Mouse (Mus musculus) layer of hippocampus, adult 2 months (tissue): Measurements from ENCODE around the gene Asb17. TPM values are rescaled to one million over a fixed set of nuclear protein-coding genes. Genes with fewer than 3 reads are reported as not detected.
"Not testable (repeated sequence)": the region's sequence is repeated elsewhere in the genome, so short reads cannot be mapped to it uniquely, and the experiment has no call there.

ENCODE experiments used
- DNase-seq, 2 experiments: peaks; one replicate each; pipeline ENCODE4 v3.0.0; 2022; ENCODE audit warnings: low spot score in 2 of 2
- H3K27ac ChIP-seq: fragments of 200-600 bp; 2 replicates; pipeline ENCODE4 v1.8.1; 2022
- H3K4me3 ChIP-seq: fragments of 200-600 bp; 2 replicates; pipeline ENCODE4 v1.8.1; 2022; ENCODE audit warnings: mild to moderate bottlenecking
- CTCF ChIP-seq: fragments of 200-600 bp; conservative IDR thresholded peaks from 2 replicates; pipeline ENCODE4 v1.8.1; 2022; ENCODE audit warnings: antibody characterized with exemption, mild to moderate bottlenecking, moderate library complexity
- total RNA-seq, 2 experiments: library from RNA; stranded (reverse); gene quantifications; 2 replicates each; pipeline ENCODE4 v1.2.3; 2021

The Asb17 gene
- total RNA-seq, 2 experiments from 2014 or later, result not detected

DNA sequence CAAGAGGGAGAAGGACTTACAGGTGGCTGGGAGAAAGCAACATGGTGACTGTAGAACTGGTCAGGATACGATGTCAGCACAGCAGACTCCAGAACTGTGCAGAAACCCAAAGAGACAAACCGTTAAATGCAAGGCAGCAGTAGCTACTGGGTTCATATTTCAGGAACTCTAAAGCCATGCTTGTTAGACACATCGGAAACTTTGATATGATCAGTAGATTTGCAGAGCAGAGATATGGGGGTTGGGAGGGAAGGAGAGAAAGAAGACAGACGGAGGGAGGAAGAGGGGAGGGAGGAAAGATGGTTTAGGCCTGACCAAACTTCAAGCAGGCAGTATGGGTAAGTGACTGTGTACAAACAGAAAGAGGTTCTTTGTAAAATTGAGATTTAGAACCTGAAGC, 6.4 kb upstream of the Asb17 start:
- no peak for TF ChIP-seq CTCF
- no peak overlapping the region for H3K4me3 ChIP-seq

DNA sequence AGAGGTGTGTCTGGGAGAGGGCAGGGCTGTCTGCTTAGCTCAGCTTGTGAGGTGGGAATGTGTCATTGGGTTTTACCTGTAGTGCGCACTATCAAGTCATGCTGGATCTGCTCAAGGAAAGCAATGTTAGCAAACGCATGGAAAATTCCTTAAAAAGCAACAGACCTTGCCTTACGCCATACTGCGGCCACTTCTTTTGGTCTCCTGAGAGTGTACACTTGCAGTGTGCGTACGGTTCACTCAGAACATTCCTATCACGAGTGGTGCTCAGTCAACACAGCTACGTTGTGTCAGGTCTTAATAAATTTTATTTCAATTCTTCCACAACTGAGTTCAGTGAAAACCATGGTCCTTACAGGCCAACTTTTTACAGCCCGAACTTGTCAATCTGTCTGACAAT, 748 bp downstream of the Asb17 start:
- H3K27ac ChIP-seq, result no peak overlapping the region
- no peak for TF ChIP-seq CTCF
- DNase-seq, result no peak
- H3K4me3 ChIP-seq, result no peak overlapping the region

More for the DNA sequence above, 6.4 kb upstream of the Asb17 start:
- no peak overlapping the region for H3K27ac ChIP-seq
- no peak for DNase-seq

DNA sequence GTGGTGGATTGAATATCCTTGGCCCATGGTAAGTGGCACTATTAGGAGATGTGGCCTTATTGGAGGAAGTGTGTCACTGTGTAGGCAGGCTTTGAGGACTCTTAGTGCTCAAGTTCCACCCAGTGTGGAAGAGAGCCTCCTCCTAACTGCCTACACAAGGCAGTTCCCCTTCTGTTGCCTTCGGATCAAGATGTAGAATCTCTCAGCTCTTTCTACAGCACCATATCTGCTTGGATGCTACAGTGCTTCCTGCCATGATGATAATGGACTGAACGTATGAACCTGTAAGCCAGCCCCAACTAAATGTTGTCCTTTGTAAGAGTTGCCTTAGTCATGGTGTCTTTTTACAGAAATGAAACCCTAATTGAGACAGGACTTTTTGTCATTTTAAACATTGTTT, 1.5 kb downstream of the Asb17 start:
- Histone ChIP-seq H3K27ac (no peak overlapping the region), H3K4me3 (no peak overlapping the region)
- TF ChIP-seq CTCF, result no peak
- DNase-seq, result no peak

DNA sequence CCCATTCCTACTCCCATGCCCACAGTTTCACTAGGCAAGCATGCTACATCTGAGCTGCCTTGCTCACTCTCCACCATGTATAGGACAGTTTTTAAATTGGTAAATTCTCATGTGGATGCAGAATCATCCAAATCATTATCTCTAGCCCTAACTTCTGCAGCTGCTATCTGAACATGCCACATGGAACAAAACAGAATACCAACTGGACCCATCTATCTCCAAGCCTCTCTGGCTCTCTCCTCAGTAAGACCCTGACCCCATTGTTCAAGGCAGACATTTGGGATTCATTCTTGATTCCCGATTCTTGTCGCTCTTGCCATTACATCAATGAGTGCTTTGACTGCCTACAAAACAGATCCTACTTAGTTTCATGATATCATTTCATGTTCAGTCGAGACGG, 2.1 kb downstream of the Asb17 start:
- H3K4me3 ChIP-seq, result no peak overlapping the region
- no peak for DNase-seq
- no peak for TF ChIP-seq CTCF
- no peak overlapping the region for H3K27ac ChIP-seq

DNA sequence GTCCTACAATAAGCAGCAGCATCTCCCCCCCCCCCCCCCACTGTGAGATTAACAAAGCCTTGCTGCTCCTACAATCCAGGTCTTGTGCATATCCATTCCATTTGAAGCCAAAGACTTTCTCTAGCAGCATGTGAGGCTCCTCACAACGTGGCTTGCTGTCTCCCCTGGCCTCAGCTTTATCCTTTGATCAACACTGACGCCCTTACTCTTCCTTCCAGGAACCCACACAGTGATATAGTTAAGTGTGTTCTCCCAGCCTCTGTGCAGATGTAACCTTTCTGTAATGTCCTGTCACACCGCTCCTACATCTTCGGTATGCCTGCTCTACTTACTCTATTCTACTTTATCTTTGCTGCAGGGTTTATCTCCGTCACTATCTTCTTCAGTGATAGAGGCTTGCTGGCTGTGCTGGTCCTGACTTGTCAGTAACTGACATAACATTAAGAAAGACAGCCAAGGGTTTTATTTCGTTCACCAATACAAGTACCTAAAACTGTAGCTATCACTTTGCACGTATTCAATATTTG, 3.3 kb downstream of the Asb17 start:
- no peak for TF ChIP-seq CTCF
- no peak for DNase-seq
- Histone ChIP-seq H3K4me3 (no peak overlapping the region), H3K27ac (no peak overlapping the region)

DNA sequence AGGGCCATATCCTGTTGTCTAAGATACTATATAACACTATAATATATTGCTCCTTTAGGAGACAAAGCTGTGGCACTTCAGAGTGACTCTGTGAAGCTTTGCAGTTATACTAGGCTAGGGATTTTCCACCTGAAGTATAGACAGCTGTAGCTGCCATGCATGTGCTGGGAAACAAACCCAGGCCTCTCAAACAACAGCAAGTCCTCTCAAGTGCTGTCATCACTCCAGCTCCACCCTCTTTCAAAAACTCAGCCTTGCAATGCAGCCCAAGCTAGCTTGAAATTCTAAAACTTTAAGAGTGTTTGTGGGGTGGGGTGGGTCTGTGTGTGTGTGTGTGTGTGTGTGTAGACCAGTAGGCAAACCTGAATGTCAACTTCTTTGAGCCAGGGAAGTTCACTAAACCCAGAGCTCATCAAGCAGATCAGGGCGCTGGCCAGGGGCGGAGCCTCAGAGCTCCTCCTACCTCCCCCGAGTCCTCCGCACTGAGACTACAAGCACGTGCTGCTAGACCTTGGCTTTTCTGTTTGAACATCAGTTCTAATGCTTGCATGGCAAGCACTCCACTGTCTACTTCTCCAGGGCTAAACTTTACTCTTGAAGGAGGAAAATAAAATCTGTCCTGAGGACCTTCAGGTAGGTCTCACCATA, 5.5 kb downstream of the Asb17 start:
- no peak for DNase-seq
- no peak for TF ChIP-seq CTCF
- no peak overlapping the region for H3K4me3 ChIP-seq
- no peak overlapping the region for H3K27ac ChIP-seq

DNA sequence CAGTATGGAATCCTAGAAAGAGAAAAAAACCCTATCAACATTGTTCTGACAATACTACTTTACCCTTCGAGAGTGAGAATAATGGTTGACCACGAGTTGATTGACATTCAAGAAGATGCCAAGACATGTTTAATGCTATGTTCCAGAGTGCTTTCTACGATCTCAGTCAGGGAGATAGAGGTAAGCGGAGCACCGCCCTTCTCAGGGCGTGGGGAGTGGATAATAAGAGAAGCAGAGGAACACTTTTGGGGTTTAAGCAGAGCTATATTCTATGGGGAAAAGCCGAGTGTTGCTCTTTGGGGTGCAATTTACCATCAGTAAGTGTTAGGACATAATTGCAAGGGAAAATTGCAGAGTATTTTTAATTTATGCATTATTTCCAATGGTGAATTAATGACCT, 6.8 kb downstream of the Asb17 start:
- no peak for TF ChIP-seq CTCF
- Histone ChIP-seq H3K27ac (no peak overlapping the region), H3K4me3 (no peak overlapping the region)
- DNase-seq, result no peak

DNA sequence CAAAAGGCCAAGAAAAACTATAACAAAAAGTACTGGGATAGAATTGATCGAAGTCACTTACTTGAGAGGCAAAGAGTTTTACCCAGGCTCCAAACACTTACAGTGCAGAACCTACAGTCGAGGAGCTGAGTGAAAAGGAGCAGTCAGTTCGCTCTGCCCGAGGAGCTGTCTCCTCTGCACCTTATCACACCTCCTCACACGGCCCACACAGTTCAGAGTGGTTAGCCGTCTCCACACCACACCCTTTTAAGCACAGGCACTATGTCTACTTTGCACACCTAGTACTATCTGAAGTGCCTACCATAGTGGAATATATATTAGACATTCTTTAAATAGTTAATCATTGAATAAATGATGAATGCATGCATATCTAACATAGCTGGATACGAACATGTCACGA, 8.3 kb downstream of the Asb17 start:
- no peak overlapping the region for H3K4me3 ChIP-seq
- TF ChIP-seq CTCF, result no peak
- no peak for DNase-seq

DNA sequence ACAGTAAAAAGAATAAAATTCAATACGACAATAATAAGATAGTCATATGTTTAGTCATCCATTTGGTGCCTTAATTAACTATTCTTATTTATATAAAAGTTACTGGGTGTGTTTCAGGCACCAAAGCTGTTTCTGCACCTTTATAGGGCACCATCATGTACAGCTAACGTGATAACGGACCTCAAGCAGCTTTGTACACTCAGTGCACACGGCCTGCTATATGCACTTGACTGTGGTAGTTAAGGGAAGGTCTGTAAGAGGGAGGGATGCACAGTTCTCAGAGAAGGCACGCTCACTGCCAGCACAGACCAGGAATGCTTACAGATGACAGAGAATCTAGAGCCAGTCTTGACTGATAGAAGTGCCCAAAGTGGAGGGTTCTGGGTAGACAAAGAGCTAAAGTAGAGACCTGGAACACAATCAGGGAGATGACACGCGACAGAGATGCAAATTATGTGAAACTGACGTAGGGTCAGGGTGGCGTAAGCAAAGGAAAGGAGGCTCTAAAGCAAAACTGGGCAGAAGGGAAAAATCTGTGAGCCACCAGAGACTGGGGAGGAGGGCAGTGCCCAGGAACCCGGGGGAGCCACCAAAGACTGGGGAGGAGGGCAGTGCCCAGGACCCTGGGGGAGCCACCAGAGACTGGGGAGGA, 14.5 kb downstream of the Asb17 start:
- no peak for TF ChIP-seq CTCF
- H3K4me3 ChIP-seq, result no peak overlapping the region
- no peak for DNase-seq
- no peak overlapping the region for H3K27ac ChIP-seq

More for the DNA sequence above, 8.3 kb downstream of the Asb17 start:
- H3K27ac ChIP-seq, result no peak overlapping the region

DNA sequence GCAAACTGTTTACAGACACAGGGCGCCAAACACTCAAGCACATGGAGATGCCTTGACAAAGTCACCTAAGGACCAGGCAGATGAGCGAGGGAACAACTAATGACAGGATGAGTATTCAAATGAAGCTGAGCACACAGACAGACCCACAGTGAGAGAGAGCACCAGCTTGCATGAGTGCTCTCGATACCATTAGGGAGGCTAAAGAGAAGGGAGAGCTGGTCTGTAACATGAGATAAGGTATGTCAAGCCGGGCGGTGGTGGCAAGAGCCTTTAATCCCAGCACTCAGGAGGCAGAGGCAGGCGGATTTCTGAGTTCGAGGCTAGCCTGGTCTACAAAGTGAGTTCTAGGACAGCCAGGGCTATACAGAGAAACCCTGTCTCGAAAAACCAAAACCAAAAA, 16.4 kb downstream of the Asb17 start:
- not testable (repeated sequence) for H3K27ac ChIP-seq, DNase-seq, H3K4me3 ChIP-seq

DNA sequence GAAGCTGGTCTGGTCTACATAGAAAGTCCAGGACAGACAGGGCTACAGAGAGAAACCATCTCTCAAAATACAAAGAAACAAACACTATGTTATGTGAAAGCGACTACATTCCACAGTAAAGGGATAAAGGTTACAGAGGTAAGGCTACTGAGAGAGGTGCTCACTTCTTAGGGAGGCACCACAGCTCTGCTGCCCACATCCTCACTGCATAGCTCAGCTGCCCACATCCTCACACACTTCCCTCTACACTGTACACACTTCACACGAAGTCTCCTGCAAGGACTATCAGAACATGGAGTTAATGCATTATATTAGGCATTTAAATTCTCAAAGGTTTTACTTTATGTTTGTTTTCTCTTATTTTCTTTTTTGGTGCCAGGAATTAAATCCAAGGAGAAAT, 19.8 kb downstream of the Asb17 start:
- no peak for DNase-seq
- H3K4me3 ChIP-seq, result no peak overlapping the region
- no peak for TF ChIP-seq CTCF
- no peak overlapping the region for H3K27ac ChIP-seq

DNA sequence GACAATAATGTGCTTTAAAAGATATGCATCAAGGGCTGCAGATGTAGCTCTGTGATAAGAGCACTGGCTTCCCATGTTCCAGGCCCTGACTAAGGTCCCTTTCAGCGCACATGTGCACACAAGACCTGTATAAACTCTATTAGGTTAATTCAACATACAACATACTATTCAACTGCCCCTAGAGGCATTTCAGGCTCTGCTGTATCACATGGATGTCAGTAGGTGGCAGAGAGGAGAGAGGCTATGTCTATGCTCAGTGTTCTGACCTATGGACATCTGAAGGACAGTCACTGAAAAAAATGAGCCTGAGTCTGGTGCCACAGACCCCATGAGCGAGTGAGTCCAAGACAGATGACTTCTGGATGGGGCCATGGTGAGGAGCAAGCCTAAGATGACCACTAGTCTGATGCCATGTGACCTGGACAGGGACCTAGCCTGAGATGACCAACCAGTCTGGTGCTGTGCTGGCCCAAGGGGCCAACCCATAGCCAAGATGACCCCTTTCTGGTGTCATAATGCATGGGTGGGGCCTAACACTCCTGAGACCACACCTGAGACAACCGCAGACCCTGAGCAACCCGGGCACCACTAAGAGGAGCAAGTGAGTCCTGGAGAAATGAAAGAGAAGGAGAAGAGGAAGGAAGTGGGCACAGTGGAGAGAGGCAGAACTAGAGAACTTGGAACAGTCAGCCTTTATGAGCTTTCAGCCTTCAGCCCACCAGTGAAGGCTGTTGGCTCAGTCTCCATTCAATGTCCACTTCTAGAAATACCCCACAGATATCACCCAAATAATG, 20.8 kb downstream of the Asb17 start:
- no peak for DNase-seq
- TF ChIP-seq CTCF, result 0 out of 2 replicates have a peak, but pooled peaks have one; percentile 6
- Histone ChIP-seq H3K27ac (no peak overlapping the region), H3K4me3 (no peak overlapping the region)
